Mouse (Mus musculus) c-Kit-positive CD71-positive TER-119-positive erythroid progenitor cells, embryonic 14.5 days (primary cell): Measurements from ENCODE around the gene Cd320.
"Not testable (repeated sequence)": the region's sequence is repeated elsewhere in the genome, so short reads cannot be mapped to it uniquely, and the experiment has no call there.

Source experiments
- DNase-seq: peaks from one replicate; pipeline ENCODE4 v3.0.0-alpha.2; 2013; ENCODE audit warnings: low spot score

Gene Cd320

GRCm38 (mm10) chr17:33842966-33843795 lies at the start of gene Cd320:
Gene Cd320 (plus strand): TSS chr17:33843091.
- peak; percentile 87 for DNase-seq

DNA sequence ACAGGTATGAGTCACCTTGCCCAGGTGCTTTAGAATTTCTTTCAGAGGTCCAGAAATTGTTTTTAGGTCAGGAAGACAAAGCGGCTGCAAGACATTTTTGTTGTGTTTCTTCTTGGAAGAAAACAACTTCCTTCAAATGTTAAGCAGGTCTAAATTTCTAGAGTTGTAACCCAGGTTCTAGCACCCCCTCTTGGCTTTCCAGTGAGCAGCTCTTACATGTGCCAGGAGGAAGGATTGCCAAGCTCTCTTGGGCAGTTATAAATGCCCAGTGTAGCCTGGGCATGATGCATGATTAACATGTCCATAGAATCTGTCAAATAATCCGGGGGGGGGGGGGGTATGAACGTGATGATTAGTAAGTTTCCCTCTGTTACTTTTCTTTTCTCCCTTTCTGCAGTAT lies 44.6 kb upstream of the Cd320 start:
- no peak for DNase-seq

DNA sequence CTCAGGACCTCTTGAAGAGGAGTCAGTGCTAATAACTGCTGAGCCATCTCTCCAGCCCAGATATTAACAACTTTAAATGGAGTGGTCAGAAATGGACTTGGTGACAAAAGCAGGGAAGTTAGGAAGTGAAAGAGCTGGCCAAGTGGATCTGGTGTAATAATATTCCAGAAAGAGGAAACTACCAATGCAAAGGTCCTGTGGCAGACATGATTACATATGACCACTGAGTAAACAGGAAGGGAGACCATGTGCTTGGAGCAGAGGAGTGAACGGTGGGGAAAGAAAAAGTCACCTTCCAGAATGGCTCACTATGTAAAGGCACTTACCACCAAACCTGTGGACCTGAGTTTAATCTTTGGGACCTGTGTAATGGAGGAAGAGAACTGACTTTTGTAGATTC lies 43.6 kb upstream of the Cd320 start:
- DNase-seq, result no peak

GRCm38 (mm10) chr17:33802221-33802620 lies 40.7 kb upstream of the Cd320 start:
- no peak for DNase-seq

- DNase-seq, result no peak
These were observed 38.7 kb upstream of the Cd320 start for GRCm38 (mm10) chr17:33804205-33804604.

- DNase-seq, result no peak
These were observed 38.1 kb upstream of the Cd320 start for GRCm38 (mm10) chr17:33804745-33805144.

- DNase-seq, result no peak
These were observed 35.6 kb upstream of the Cd320 start for GRCm38 (mm10) chr17:33807181-33807888.

GRCm38 (mm10) chr17:33808192-33808591 lies 34.7 kb upstream of the Cd320 start:
- DNase-seq, result no peak

DNA sequence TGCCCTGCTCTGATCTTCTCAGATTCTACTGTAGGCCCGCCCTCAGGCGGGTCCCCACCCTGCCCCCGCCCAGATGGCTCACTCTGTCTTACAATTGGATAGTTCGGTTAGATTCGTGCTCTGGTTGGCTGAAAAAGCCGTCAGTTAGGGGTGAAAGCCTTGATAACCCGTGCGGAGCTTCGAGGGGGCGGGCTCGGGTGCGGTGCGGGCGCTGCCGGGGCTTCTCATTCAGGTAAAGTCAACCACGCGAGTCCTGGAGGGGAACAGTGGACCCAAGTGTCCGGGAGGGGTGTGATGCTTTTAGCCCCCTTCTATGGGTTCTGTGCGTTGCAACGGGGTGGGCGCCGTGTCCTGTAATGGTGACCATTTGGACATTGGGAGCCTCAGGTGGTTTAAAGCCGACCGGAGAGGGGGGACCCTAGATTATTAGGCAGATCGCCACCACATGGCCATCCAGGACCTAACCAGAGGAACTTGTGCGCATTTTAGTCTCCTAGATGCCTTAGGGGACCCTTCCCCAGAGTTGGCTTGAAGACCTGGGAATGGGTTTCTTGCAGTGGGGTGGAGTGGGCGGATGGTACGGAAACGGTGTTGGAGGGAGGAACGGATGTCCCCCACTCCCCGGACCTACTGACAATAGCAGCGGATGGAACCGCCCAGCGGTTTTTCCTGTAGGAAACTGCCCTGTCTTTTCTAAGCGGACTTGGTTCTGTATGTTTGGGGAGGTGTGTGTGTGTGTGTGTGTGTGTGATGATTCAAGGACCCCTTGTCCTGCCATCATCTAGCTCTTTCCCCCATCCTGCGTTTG lies 32.4 kb upstream of the Cd320 start, which contains the start of gene Kank3:
Gene Kank3 (plus strand): TSS at position 186 of the 808 bp plus-strand sequence.
- DNase-seq, result peak; percentile 93

DNA sequence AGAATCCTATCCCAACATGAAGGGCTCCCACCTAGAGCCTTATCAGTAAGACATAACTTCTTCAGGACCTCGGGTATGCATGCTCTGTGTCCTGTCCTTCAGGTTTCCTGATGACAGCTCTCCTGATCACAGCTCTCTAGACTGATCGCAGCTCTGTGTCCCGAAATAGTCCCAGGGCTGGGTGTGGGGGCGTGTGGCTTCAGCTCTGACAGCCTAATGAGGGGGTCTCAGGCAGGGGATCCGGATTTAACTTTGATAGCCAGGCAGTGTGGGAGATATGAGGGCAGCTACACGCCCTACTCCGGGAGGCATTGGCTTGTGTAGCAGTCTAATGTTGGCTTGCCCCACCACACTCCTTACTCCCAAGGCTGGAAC lies 31.8 kb upstream of the Cd320 start:
- no peak for DNase-seq

GRCm38 (mm10) chr17:33812475-33812874 lies 30.4 kb upstream of the Cd320 start:
- DNase-seq, result no peak

DNA sequence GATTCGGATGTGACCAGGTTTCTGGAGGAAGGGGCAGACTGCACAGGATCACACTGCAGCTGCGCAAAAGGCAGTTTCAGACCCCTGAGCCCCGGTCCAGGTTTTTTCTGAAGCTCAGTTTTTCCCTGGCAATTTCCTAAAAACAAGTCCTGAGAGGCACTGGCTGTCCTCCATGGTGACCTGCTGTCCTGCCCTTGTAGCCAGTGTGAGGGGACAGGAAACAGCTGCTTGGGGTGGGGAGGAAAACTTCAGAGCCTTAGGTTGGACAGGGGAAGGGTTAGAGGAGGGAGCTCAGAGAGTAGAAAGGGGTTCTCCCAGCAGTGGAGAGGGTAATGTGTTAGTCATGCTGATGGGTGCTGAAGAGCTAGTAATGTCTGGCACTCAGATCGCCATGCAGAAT lies 29.9 kb upstream of the Cd320 start:
- no peak for DNase-seq

GRCm38 (mm10) chr17:33815399-33815798 lies 27.5 kb upstream of the Cd320 start:
- no peak for DNase-seq

GRCm38 (mm10) chr17:33816612-33817011 lies 26.3 kb upstream of the Cd320 start:
- no peak for DNase-seq

DNA sequence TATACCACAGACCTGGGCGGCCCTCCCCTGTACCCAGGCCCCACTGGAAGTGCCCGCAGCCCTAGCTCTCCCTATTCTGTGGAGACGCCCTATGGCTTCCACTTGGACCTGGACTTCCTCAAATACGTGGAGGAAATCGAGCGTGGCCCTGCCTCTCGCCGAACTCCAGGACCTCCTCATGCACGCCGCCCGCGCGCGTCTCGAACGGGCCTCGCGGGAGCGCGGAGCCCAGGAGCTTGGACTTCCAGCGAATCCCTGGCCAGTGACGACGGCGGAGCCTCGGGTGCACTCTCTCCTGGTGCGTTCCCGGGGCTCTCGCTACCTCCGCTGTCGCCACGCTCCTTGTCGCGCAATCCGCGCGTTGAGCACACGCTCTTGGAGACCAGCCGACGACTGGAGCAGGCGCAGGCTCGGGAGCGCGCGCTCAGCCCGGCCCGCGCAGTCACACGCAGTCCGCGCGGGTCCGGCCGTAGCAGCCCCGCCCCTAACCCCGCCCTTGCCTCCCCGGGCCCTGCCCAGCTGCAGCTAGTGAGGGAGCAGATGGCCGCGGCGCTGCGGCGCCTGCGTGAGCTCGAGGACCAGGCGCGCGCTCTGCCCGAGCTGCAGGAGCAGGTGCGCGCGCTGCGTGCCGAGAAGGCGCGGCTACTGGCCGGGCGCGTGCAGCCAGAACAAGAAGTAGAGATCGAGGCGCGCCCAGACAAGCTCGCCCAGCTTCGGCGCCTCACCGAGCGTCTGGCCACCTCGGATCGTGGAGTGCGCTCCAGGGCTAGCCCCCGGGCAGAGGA lies 25.5 kb upstream of the Cd320 start:
- peak; percentile 92 for DNase-seq

- no peak for DNase-seq
These were observed 24.8 kb upstream of the Cd320 start for GRCm38 (mm10) chr17:33817969-33818643.

- no peak for DNase-seq
These were observed 20.4 kb upstream of the Cd320 start for GRCm38 (mm10) chr17:33822436-33822959.

DNA sequence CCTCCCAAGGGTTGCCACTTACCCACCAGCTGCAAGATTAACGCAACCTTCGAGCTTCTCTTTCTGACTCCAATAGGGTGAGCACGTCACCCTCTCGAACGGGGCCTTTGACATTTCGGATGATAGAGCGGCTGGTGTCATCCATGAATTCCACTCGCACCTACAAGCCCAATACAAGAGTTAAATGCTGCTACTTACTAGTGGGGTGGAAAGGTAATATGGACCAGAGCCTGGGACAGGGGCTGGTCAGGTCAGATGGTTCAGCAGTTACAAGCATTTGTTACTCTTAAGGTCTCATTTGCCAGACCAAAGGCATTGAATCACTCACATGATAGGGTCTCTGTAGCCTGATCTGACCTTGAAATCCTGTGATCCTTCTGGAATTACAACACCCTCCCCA lies 19.7 kb upstream of the Cd320 start:
- not testable (repeated sequence) for DNase-seq

- DNase-seq, result peak; percentile 96
These were observed 18.6 kb upstream of the Cd320 start, which contains the start of the genes Rps28 and Ndufa7 for GRCm38 (mm10) chr17:33824084-33824996. Gene Rps28 (minus strand): TSS chr17:33824562. Gene Ndufa7 (plus strand): TSS chr17:33824572.

DNA sequence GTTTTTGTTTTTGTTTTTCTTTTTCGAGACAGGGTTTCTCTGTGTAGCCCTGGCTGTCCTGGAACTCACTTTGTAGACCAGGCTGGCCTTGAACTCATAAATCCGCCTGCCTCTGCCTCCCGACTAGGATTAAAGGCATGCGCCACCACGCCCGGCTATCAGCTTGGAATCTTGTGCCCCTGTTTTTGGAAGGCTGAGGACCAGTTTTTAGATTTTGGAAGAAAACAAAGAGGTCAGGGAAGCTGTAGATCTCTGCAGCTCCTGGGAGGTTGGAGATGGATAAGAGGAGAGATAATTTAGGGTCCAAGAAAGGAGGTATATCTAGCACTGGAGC lies 17.9 kb upstream of the Cd320 start:
- DNase-seq, result not testable (repeated sequence)
